Comparison of ENCODE assay signal across 19 mouse cellular contexts in genomic region chr4:119120095-119120494, GRCm38 (mm10). TPM values are rescaled to one million over a fixed set of nuclear protein-coding genes. Genes with fewer than 3 reads are reported as not detected.
A peak's percentile ranks its signal among the peaks of the same experiment; 100 is the strongest.
DNase-seq lines count a peak whose midpoint lies in the region; ATAC-seq lines count a peak whose summit lies in the region.
"Had no signal": no experiment of that assay in that cellular context is flagged by ENCODE, and none has a peak within 500 bp of the region (broad histone marks: within the 10 kb centered on the region; RNA-seq: fewer than 3 reads in every experiment).

No protein-coding gene starts in this region.

- H3K9me3 ChIP-seq in heart, embryonic 16.5 days (replicated peaks; ENCODE audit: control insufficient read depth, low read length), result no peaks in the 10 kb centered on the region
- no peaks in the 10 kb centered on the region for H3K9me3 ChIP-seq in megakaryocyte, embryonic 14.5 days
- no peaks in the 10 kb centered on the region for H3K9me3 ChIP-seq in stomach, embryonic 16.5 days (replicated peaks; ENCODE audit: control insufficient read depth, low read length)
- H3K9me3 ChIP-seq: forebrain, embryonic 15.5 days; midbrain, embryonic 13.5 days; neural tube, embryonic 15.5 days had no signal

- H3K4me2 ChIP-seq in heart, embryonic 16.5 days (ENCODE audit: low read depth, low read length), result no peak overlapping the region
- H3K4me2 ChIP-seq in stomach, embryonic 16.5 days (ENCODE audit: low read depth, low read length), result no peak overlapping the region
- H3K4me2 ChIP-seq: forebrain, embryonic 15.5 days; midbrain, embryonic 13.5 days; neural tube, embryonic 15.5 days had no signal

- H3K4me1 ChIP-seq in heart, embryonic 16.5 days (ENCODE audit: control insufficient read depth, insufficient read depth, low read length), result peaks cover 82% of the 10 kb centered on the region
- peaks cover 100% of the 10 kb centered on the region for H3K4me1 ChIP-seq in megakaryocyte, embryonic 14.5 days
- H3K4me1 ChIP-seq in stomach, embryonic 16.5 days (ENCODE audit: control insufficient read depth, insufficient read depth, low read length), result peaks cover 43% of the 10 kb centered on the region
- H3K4me1 ChIP-seq: forebrain, embryonic 15.5 days had no signal

- no peak for ATAC-seq in heart, embryonic 16.5 days (replicated peaks; ENCODE audit: extremely low read depth, insufficient read depth, low FRiP score)
- ATAC-seq in megakaryocyte, adult 5-6 weeks (ENCODE audit: poor library complexity, severe bottlenecking), result no peak
- ATAC-seq in stomach, embryonic 16.5 days (ENCODE audit: insufficient read depth, low FRiP score), result no peak
- ATAC-seq: forebrain, embryonic 15.5 days; midbrain, embryonic 13.5 days had no signal

- WGBS in heart, embryonic 16.5 days, result 80% methylated on average over 6 of the region's 6 CpGs
- 84% methylated on average over 6 of the region's 6 CpGs for WGBS in stomach, embryonic 16.5 days

- no peak for DNase-seq in heart, adult 8-10 months (ENCODE audit: low spot score)
- peak; percentile 76 for DNase-seq in gonadal fat pad, adult 2 months (ENCODE audit: low read depth)
- DNase-seq in spleen, postnatal 36 days (ENCODE audit: low spot score in 2 of 2), result no peak
- DNase-seq: adrenal gland, adult 2 months; cerebellum, adult 11 months; cerebellum, postnatal 14 days; left cerebral cortex, postnatal 4 days; lung, adult 2 months had no signal

- H3K27ac ChIP-seq in heart, embryonic 16.5 days (ENCODE audit: low read length), result peak overlapping the region; percentile 94; the same call in 1 of the 2 replicates
- peak overlapping the region; percentile 48; the same call in 1 of the 2 replicates for H3K27ac ChIP-seq in stomach, embryonic 16.5 days (ENCODE audit: low read length)
- H3K27ac ChIP-seq: forebrain, embryonic 15.5 days; macrophage; midbrain, embryonic 13.5 days; neural tube, embryonic 15.5 days had no signal

- no peak overlapping the region for H3K4me3 ChIP-seq in heart, embryonic 16.5 days (ENCODE audit: low read length)
- H3K4me3 ChIP-seq in megakaryocyte, embryonic 14.5 days (replicated peaks), result peak overlapping the region; percentile 66
- no peak overlapping the region for H3K4me3 ChIP-seq in stomach, embryonic 16.5 days (replicated peaks; ENCODE audit: low read length)
- H3K4me3 ChIP-seq: erythroblast, embryonic 14.5 days; forebrain, embryonic 15.5 days; layer of hippocampus, adult 2 months; midbrain, embryonic 13.5 days; myocyte; neural tube, embryonic 15.5 days had no signal

- no peak overlapping the region for H3K9ac ChIP-seq in heart, embryonic 16.5 days (ENCODE audit: low read length)
- no peak overlapping the region for H3K9ac ChIP-seq in stomach, embryonic 16.5 days (ENCODE audit: low read length)
- H3K9ac ChIP-seq: forebrain, embryonic 15.5 days; midbrain, embryonic 13.5 days; neural tube, embryonic 15.5 days had no signal

- H3K27me3 ChIP-seq in heart, embryonic 16.5 days (ENCODE audit: control insufficient read depth, insufficient read depth, low read length), result no peaks in the 10 kb centered on the region
- H3K27me3 ChIP-seq in megakaryocyte, embryonic 14.5 days (replicated peaks), result no peaks in the 10 kb centered on the region
- no peaks in the 10 kb centered on the region for H3K27me3 ChIP-seq in stomach, embryonic 16.5 days (ENCODE audit: control insufficient read depth, insufficient read depth, low read length)
- H3K27me3 ChIP-seq: forebrain, embryonic 15.5 days; midbrain, embryonic 13.5 days; neural tube, embryonic 15.5 days had no signal

- H3K36me3 ChIP-seq in heart, embryonic 16.5 days (ENCODE audit: control insufficient read depth, insufficient read depth), result peaks cover 10% of the 10 kb centered on the region
- peaks cover 99% of the 10 kb centered on the region for H3K36me3 ChIP-seq in megakaryocyte, embryonic 14.5 days (replicated peaks; ENCODE audit: low read length)
- peaks cover 11% of the 10 kb centered on the region for H3K36me3 ChIP-seq in stomach, embryonic 16.5 days (ENCODE audit: control insufficient read depth, insufficient read depth, low read length)

RNA-seq across cellular contexts. Expression of gene Slc2a1, which starts 11.6 kb away (rescaled TPM):
- polyA plus RNA-seq in heart, embryonic 16.5 days (2015; fragmentation: Nextera tagmentation; extraction: Ambion mirVana), result 129 and 136 TPM in 2 replicates
- 10 to 100 TPM; 12.6 to 22.5 (median 14.9) TPM for total RNA-seq in heart, adult 8-10 months (2022)
- 106 and 116 TPM in 2 replicates for polyA plus RNA-seq in megakaryocyte, embryonic 14.5 days (2012; ENCODE audit: insufficient read depth, low replicate concordance)
- 9.0 and 14.4 TPM in 2 replicates for total RNA-seq in megakaryocyte, adult 5-6 weeks (2015)
- 14.3 and 18.0 TPM in 2 replicates for total RNA-seq in megakaryocyte, adult 5-6 weeks (2017)
- polyA plus RNA-seq in gonadal fat pad, adult 2 months (2012; rRNA removed), result 32.1 and 37.3 TPM in 2 replicates
- 142 and 155 TPM in 2 replicates for polyA plus RNA-seq in stomach, embryonic 16.5 days (2015; fragmentation: Nextera tagmentation; extraction: Ambion mirVana)

RNA-seq across cellular contexts. Expression of gene Zfp691, which starts 53.9 kb away (rescaled TPM):
- 7.7 and 10.8 TPM in 2 replicates for polyA plus RNA-seq in heart, embryonic 16.5 days (2015; fragmentation: Nextera tagmentation; extraction: Ambion mirVana)
- total RNA-seq in heart, adult 8-10 months (2022), result 10 to 100 TPM; 19.3 to 23.9 (median 22.6) TPM
- 9.7 and 15.6 TPM in 2 replicates for polyA plus RNA-seq in megakaryocyte, embryonic 14.5 days (2012; ENCODE audit: insufficient read depth, low replicate concordance)
- total RNA-seq in megakaryocyte, adult 5-6 weeks (2015), result 7.0 and 10.2 TPM in 2 replicates
- 1.9 and 4.5 TPM in 2 replicates for total RNA-seq in megakaryocyte, adult 5-6 weeks (2017)
- polyA plus RNA-seq in gonadal fat pad, adult 2 months (2012; rRNA removed), result 6.7 and 8.0 TPM in 2 replicates
- polyA plus RNA-seq in stomach, embryonic 16.5 days (2015; fragmentation: Nextera tagmentation; extraction: Ambion mirVana), result 4.9 and 5.5 TPM in 2 replicates
